Mouse (Mus musculus): Measurements from ENCODE around the gene Sycp1. TPM values are rescaled to one million over a fixed set of nuclear protein-coding genes. Genes with fewer than 3 reads are reported as not detected.

Gene Sycp1
- not detected in 2 replicates for polyA plus RNA-seq (2015; fragmentation: Nextera tagmentation; extraction: Ambion mirVana)

GRCm38 (mm10) chr3:102935451-102936354 lies at the start of gene Sycp1:
TSS of gene Sycp1 (minus strand) at chr3:102936100.
- Histone ChIP-seq H3K4me3 (no peak within 1 kb of the TSS), H3K9ac (no peak within 1 kb of the TSS), H3K27me3 (no peaks in the 10 kb centered on the region), H3K27ac (no peak within 1 kb of the TSS), H3K36me3 (no peaks in the 10 kb centered on the region), H3K9me3 (no peaks in the 10 kb centered on the region), H3K4me2 (no peak within 1 kb of the TSS), H3K4me1 (no peaks in the 10 kb centered on the region)
- ATAC-seq (ENCODE audit: insufficient number of reproducible peaks, insufficient read depth, low FRiP score, low TSS enrichment, low read depth): no peak
- 94% methylated on average over 78 of the region's 78 CpGs for WGBS

DNA sequence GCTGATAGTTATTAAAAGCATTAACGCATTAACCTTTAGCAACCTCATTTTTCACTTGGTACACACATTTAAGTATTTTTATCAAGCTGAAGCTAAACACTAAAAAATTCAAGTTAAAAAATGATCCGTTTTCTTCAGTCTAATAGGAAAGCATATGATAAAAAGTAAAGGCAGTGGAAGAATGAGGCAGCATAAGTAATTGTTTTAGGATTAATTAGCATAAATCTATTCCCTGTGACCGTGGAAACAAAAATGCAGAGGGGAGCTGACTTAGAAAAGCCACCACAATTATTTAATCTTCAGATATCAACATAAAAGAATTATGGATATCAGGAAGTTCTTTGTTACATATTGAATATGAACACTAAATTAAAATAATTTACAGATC lies 44.4 kb upstream of the Sycp1 start:
- Histone ChIP-seq H3K36me3 (no peaks in the 10 kb centered on the region), H3K4me3 (no peak overlapping the region), H3K4me2 (no peak overlapping the region), H3K27me3 (no peaks in the 10 kb centered on the region), H3K9ac (no peak overlapping the region), H3K9me3 (no peaks in the 10 kb centered on the region), H3K4me1 (no peaks in the 10 kb centered on the region), H3K27ac (no peak overlapping the region)
- 65% methylated on average over 3 of the region's 3 CpGs for WGBS
- ATAC-seq (ENCODE audit: insufficient number of reproducible peaks, insufficient read depth, low FRiP score, low TSS enrichment, low read depth): no peak

DNA sequence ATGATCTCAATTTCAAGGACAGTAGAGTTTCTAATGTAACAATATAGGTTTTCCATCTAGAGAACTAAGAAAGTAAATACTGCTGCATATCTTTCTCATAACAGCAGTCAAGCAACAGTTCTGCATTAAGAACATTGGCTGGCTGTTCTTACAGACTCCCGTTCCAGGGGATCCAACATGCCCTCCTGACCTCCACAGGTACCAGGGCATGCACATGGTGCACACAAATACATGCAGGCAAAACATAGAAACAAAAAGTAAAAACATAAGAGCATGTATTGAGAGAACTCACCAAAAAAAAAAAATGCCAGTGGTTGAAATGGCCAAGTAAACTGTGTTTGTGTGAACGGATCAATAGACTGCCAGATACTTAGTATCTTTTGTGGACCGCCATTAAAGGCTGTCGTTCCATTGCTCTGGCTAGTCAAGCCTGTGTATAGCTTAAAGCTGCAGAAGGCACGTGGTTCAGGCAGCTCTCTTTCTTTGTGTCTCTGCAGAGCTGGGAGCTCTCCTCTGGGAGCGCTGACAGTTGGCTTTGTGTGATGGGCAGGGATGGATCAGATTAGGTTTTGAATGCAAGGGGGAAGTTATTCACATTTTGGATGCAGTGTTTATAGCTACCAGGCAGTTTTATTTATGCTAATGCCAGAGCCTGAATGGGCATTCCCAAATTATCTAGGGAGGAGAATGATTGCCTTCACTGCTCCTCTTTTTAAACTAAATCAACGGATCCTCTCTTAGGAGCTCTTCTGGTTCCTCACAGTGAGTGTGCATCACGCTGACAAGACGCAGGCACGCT lies 43.8 kb upstream of the Sycp1 start:
- H3K27ac ChIP-seq: no peak overlapping the region
- WGBS: 31% methylated on average over 10 of the region's 10 CpGs
- H3K4me2 ChIP-seq: 0 out of 2 replicates have a peak overlapping the region, but pooled peaks have one; percentile 26
- no peak overlapping the region for H3K9ac ChIP-seq
- no peaks in the 10 kb centered on the region for H3K9me3 ChIP-seq
- no peak overlapping the region for H3K4me3 ChIP-seq
- no peaks in the 10 kb centered on the region for H3K36me3 ChIP-seq
- H3K4me1 ChIP-seq: no peaks in the 10 kb centered on the region
- H3K27me3 ChIP-seq: no peaks in the 10 kb centered on the region
- no peak for ATAC-seq (ENCODE audit: insufficient number of reproducible peaks, insufficient read depth, low FRiP score, low TSS enrichment, low read depth)

DNA sequence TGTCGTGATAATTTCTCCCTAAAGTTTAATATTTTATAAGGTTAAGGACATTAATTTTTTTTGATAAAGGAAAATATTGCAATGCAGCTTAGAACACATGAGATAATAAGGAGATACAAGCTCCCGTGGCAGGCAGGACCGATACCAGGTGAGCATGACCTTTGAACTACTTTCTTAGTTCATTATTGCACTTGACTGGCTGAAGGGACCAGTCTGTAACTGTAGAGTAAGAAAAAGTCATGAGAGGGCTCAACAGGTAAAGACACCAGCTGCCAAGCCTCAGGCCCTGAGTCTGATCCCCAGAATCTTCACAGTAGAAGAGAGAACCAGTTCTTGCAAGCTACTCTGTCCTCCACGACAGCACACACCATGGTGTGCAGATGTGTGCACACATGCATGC lies 41.0 kb upstream of the Sycp1 start:
- H3K36me3 ChIP-seq: no peaks in the 10 kb centered on the region
- H3K4me1 ChIP-seq: no peaks in the 10 kb centered on the region
- H3K4me2 ChIP-seq: no peak overlapping the region
- no peak for ATAC-seq (ENCODE audit: insufficient number of reproducible peaks, insufficient read depth, low FRiP score, low TSS enrichment, low read depth)
- no peak overlapping the region for H3K27ac ChIP-seq
- 77% methylated on average over 4 of the region's 4 CpGs for WGBS
- H3K4me3 ChIP-seq: no peak overlapping the region
- no peaks in the 10 kb centered on the region for H3K27me3 ChIP-seq
- H3K9me3 ChIP-seq: no peaks in the 10 kb centered on the region
- H3K9ac ChIP-seq: no peak overlapping the region

- no peak overlapping the region for H3K27ac ChIP-seq
- no peaks in the 10 kb centered on the region for H3K9me3 ChIP-seq
- no peaks in the 10 kb centered on the region for H3K4me1 ChIP-seq
- ATAC-seq (ENCODE audit: insufficient number of reproducible peaks, insufficient read depth, low FRiP score, low TSS enrichment, low read depth): no peak
- no peak overlapping the region for H3K4me3 ChIP-seq
- no peak overlapping the region for H3K4me2 ChIP-seq
- WGBS: 77% methylated on average over 3 of the region's 3 CpGs
- H3K36me3 ChIP-seq: no peaks in the 10 kb centered on the region
- H3K9ac ChIP-seq: no peak overlapping the region
- no peaks in the 10 kb centered on the region for H3K27me3 ChIP-seq
Observed at GRCm38 (mm10) chr3:102970508-102970907, 34.6 kb upstream of the Sycp1 start.

DNA sequence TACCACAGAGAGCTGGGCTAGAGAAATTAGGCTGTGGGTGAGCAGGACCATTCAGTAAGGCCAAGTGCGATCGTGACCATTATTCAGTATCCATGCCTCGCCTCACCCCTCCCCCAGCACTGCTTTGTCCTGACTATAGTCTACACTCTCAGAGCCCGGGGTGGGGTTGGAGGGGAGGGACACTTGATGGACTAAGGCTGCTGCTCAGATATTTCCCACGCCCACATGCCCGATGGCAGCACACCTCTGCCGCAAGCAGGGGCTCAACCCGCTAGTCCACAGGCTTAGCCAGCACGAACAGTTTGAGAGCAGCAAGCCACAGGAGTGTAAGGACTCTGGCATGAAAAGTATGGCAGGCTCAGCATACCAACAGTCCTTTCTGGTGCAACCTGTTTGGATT lies 34.2 kb upstream of the Sycp1 start:
- no peaks in the 10 kb centered on the region for H3K4me1 ChIP-seq
- no peaks in the 10 kb centered on the region for H3K9me3 ChIP-seq
- no peak overlapping the region for H3K9ac ChIP-seq
- H3K36me3 ChIP-seq: no peaks in the 10 kb centered on the region
- H3K4me3 ChIP-seq: no peak overlapping the region
- 80% methylated on average over 9 of the region's 9 CpGs for WGBS
- no peak overlapping the region for H3K27ac ChIP-seq
- H3K27me3 ChIP-seq: no peaks in the 10 kb centered on the region
- H3K4me2 ChIP-seq: no peak overlapping the region
- no peak for ATAC-seq (ENCODE audit: insufficient number of reproducible peaks, insufficient read depth, low FRiP score, low TSS enrichment, low read depth)

- H3K4me1 ChIP-seq: no peaks in the 10 kb centered on the region
- no peak within 1 kb of the TSS for H3K27ac ChIP-seq
- ATAC-seq (ENCODE audit: insufficient number of reproducible peaks, insufficient read depth, low FRiP score, low TSS enrichment, low read depth): no peak
- no peak within 1 kb of the TSS for H3K4me2 ChIP-seq
- no peak within 1 kb of the TSS for H3K9ac ChIP-seq
- H3K36me3 ChIP-seq: no peaks in the 10 kb centered on the region
- H3K4me3 ChIP-seq: no peak within 1 kb of the TSS
- H3K9me3 ChIP-seq: no peaks in the 10 kb centered on the region
- WGBS: 46% methylated on average over 3 of the region's 3 CpGs
- no peaks in the 10 kb centered on the region for H3K27me3 ChIP-seq
Observed at GRCm38 (mm10) chr3:102964033-102964432, 28.1 kb upstream of the Sycp1 start, which contains the start of gene Nr1h5. TSS of gene Nr1h5 (minus strand) at chr3:102964133.

DNA sequence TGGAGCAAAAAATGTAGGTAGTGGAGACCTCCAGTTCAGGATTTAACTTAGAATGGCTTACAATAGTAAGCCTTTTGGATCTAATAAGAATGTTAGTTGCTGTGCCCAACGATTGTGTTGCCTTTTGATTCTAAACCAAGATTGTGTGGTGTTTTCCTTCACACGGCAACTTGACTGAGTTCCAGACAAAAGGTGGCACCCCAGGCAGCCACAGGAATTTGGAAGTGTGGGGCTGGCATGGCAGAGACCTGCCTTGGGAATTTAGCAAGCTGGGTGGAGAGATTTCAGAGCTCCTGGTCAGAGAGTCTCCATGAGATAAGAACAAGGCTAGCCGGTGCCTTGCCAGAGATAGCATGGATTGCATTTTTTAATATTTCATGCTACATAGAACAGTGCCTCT lies 19.7 kb upstream of the Sycp1 start:
- Histone ChIP-seq H3K36me3 (no peaks in the 10 kb centered on the region), H3K9me3 (no peaks in the 10 kb centered on the region), H3K9ac (no peak overlapping the region), H3K27ac (no peak overlapping the region), H3K4me3 (no peak overlapping the region), H3K27me3 (no peaks in the 10 kb centered on the region), H3K4me2 (no peak overlapping the region), H3K4me1 (no peaks in the 10 kb centered on the region)
- no peak for ATAC-seq (ENCODE audit: insufficient number of reproducible peaks, insufficient read depth, low FRiP score, low TSS enrichment, low read depth)
- 53% methylated on average over 3 of the region's 3 CpGs for WGBS

GRCm38 (mm10) chr3:102955143-102955542 lies 19.2 kb upstream of the Sycp1 start:
- no peaks in the 10 kb centered on the region for H3K9me3 ChIP-seq
- WGBS: 85% methylated on average over 3 of the region's 3 CpGs
- H3K27me3 ChIP-seq: no peaks in the 10 kb centered on the region
- no peaks in the 10 kb centered on the region for H3K36me3 ChIP-seq
- H3K4me2 ChIP-seq: no peak overlapping the region
- no peak for ATAC-seq (ENCODE audit: insufficient number of reproducible peaks, insufficient read depth, low FRiP score, low TSS enrichment, low read depth)
- no peak overlapping the region for H3K4me3 ChIP-seq
- H3K27ac ChIP-seq: no peak overlapping the region
- H3K9ac ChIP-seq: no peak overlapping the region
- no peaks in the 10 kb centered on the region for H3K4me1 ChIP-seq

GRCm38 (mm10) chr3:102954476-102954875 lies 18.6 kb upstream of the Sycp1 start:
- Histone ChIP-seq H3K9ac (no peak overlapping the region), H3K4me1 (no peaks in the 10 kb centered on the region), H3K9me3 (no peaks in the 10 kb centered on the region), H3K36me3 (no peaks in the 10 kb centered on the region), H3K27ac (no peak overlapping the region), H3K27me3 (no peaks in the 10 kb centered on the region), H3K4me3 (no peak overlapping the region), H3K4me2 (no peak overlapping the region)
- 90% methylated on average over 12 of the region's 12 CpGs for WGBS
- ATAC-seq (ENCODE audit: insufficient number of reproducible peaks, insufficient read depth, low FRiP score, low TSS enrichment, low read depth): no peak

DNA sequence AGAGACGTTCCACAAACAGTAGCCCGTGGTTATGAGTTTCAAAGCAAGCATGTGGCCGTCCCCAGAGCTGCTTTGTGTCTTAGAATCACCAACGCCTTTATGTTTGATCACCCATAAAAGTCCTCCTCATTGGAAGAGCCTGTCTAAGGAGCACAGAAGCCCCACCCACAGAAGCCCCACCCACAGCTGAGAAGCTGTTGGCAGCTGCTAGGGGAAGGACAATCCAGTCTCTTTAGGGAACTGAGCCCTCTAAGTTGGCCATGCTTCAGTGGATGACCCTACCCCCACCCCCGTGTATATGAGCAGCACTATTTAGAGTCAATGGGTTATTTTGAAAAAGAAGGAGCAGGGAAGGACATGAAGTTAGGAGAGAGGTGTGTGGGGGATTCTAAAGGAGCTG lies 11.0 kb upstream of the Sycp1 start:
- H3K27ac ChIP-seq: no peak overlapping the region
- no peak overlapping the region for H3K9ac ChIP-seq
- H3K27me3 ChIP-seq: no peaks in the 10 kb centered on the region
- H3K4me3 ChIP-seq: no peak overlapping the region
- 68% methylated on average over 5 of the region's 5 CpGs for WGBS
- no peak overlapping the region for H3K4me2 ChIP-seq
- no peak for ATAC-seq (ENCODE audit: insufficient number of reproducible peaks, insufficient read depth, low FRiP score, low TSS enrichment, low read depth)
- no peaks in the 10 kb centered on the region for H3K4me1 ChIP-seq
- H3K36me3 ChIP-seq: no peaks in the 10 kb centered on the region
- no peaks in the 10 kb centered on the region for H3K9me3 ChIP-seq

- Histone ChIP-seq H3K36me3 (no peaks in the 10 kb centered on the region), H3K27me3 (no peaks in the 10 kb centered on the region), H3K9ac (no peak overlapping the region), H3K4me2 (no peak overlapping the region), H3K27ac (no peak overlapping the region), H3K9me3 (no peaks in the 10 kb centered on the region), H3K4me3 (no peak overlapping the region), H3K4me1 (no peaks in the 10 kb centered on the region)
- no peak for ATAC-seq (ENCODE audit: insufficient number of reproducible peaks, insufficient read depth, low FRiP score, low TSS enrichment, low read depth)
- 86% methylated on average over 3 of the region's 3 CpGs for WGBS
Observed at GRCm38 (mm10) chr3:102946312-102946711, 10.4 kb upstream of the Sycp1 start.
